Mouse (Mus musculus) kidney, adult 2 months (tissue): ENCODE results near the gene Slc4a4. TPM values are rescaled to one million over a fixed set of nuclear protein-coding genes. Genes with fewer than 3 reads are reported as not detected.

ENCODE experiments used
- DNase-seq: peaks from one replicate; pipeline ENCODE4 v3.0.0; 2021
- H3K27ac ChIP-seq: fragments of 200-500 bp; 2 replicates; pipeline ENCODE4 v1.5.1; 2012; ENCODE audit warnings: low read depth, low read length, control low read depth, inconsistent platforms; ENCODE audit not compliant: insufficient read depth
- H3K27me3 ChIP-seq: fragments of 200-500 bp; replicated peaks from 2 replicates; pipeline ENCODE4 v1.6.1; 2012; ENCODE audit warnings: mild to moderate bottlenecking, moderate library complexity, low read length, inconsistent platforms; ENCODE audit not compliant: control insufficient read depth, insufficient read depth
- H3K36me3 ChIP-seq: fragments of 200-500 bp; 2 replicates; pipeline ENCODE4 v1.6.1; 2012; ENCODE audit warnings: mild to moderate bottlenecking, moderate library complexity, low read length, inconsistent platforms; ENCODE audit not compliant: control insufficient read depth, insufficient read depth
- H3K4me1 ChIP-seq: fragments of 200-500 bp; 2 replicates; pipeline ENCODE4 v1.6.1; 2011; ENCODE audit warnings: low read length; ENCODE audit not compliant: control insufficient read depth, insufficient read depth
- H3K4me3 ChIP-seq: fragments of 200-500 bp; 2 replicates; pipeline ENCODE4 v1.5.1; 2011; ENCODE audit warnings: mild to moderate bottlenecking, low read depth, low read length, control low read depth; ENCODE audit not compliant: insufficient read depth
- CTCF ChIP-seq: fragments of 200-500 bp; conservative IDR thresholded peaks from 2 replicates; pipeline ENCODE4 v1.5.1; 2011; ENCODE audit warnings: low read depth, mild to moderate bottlenecking, control low read depth, low read length, moderate library complexity, mixed read lengths; ENCODE audit not compliant: insufficient read depth, insufficient read length
- POLR2A ChIP-seq: fragments of 200-500 bp; IDR thresholded peaks from one replicate; pipeline ENCODE4 v1.6.1; 2011; ENCODE audit warnings: low read depth, low read length, control low read depth
- WGBS: fragments of 180-500 bp; shearing (Covaris S2); methylation state at CpG from one replicate; pipeline ENCODE4 v1.1.7; 2018; 5-methylcytosine and 5-hydroxymethylcytosine counted together
- polyA plus RNA-seq: library from polyadenylated mRNA; depleted of rRNA; stranded (reverse); fragments of >200 nt; gene quantifications from 2 replicates; pipeline ENCODE4 v1.2.3, GENCODE M21; 2012

Slc4a4 gene
- polyA plus RNA-seq, 1 experiment: 195 TPM

- TF ChIP-seq POLR2A: no peak
- no peak for TF ChIP-seq CTCF
- H3K36me3 ChIP-seq: no peaks in the 10 kb centered on the region
- H3K4me3 ChIP-seq: no peak overlapping the region
- 93% methylated on average over 1 of the region's 1 CpGs for WGBS
- DNase-seq: no peak
- no peaks in the 10 kb centered on the region for H3K27me3 ChIP-seq
- no peak overlapping the region for H3K27ac ChIP-seq
- H3K4me1 ChIP-seq: no peaks in the 10 kb centered on the region
Measured at GRCm38 (mm10) chr5:88973130-88973529, 86.5 kb downstream of the Slc4a4 start.

- Histone ChIP-seq H3K4me1 (no peaks in the 10 kb centered on the region), H3K36me3 (no peaks in the 10 kb centered on the region)
Measured at GRCm38 (mm10) chr5:88975694-88976093, 89.1 kb downstream of the Slc4a4 start.

GRCm38 (mm10) chr5:88976428-88976827 lies 89.8 kb downstream of the Slc4a4 start:
- DNase-seq: no peak
- Histone ChIP-seq H3K4me3 (no peak overlapping the region), H3K4me1 (0 out of 2 replicates have a peak, but pooled peaks cover under 1% of the 10 kb centered on the region), H3K27me3 (no peaks in the 10 kb centered on the region), H3K27ac (no peak overlapping the region), H3K36me3 (no peaks in the 10 kb centered on the region)
- TF ChIP-seq POLR2A: no peak
- no peak for TF ChIP-seq CTCF
- 73% methylated on average over 3 of the region's 3 CpGs for WGBS

More at GRCm38 (mm10) chr5:88975694-88976093, 89.1 kb downstream of the Slc4a4 start:
- Histone ChIP-seq H3K4me3 (no peak overlapping the region), H3K27me3 (no peaks in the 10 kb centered on the region), H3K27ac (no peak overlapping the region)
- TF ChIP-seq CTCF: no peak
- no peak for TF ChIP-seq POLR2A
- no peak for DNase-seq

- WGBS: 88% methylated on average over 4 of the region's 4 CpGs
- H3K27me3 ChIP-seq: no peaks in the 10 kb centered on the region
- no peak overlapping the region for H3K27ac ChIP-seq
- no peak for TF ChIP-seq POLR2A
- no peak for TF ChIP-seq CTCF
- H3K4me3 ChIP-seq: no peak overlapping the region
- no peaks in the 10 kb centered on the region for H3K36me3 ChIP-seq
- H3K4me1 ChIP-seq: peaks cover 3% of the 10 kb centered on the region; the same call in 1 of the 2 replicates
- DNase-seq: no peak
Measured at GRCm38 (mm10) chr5:88980740-88981139, 94.1 kb downstream of the Slc4a4 start.

GRCm38 (mm10) chr5:88981243-88982014 lies 94.8 kb downstream of the Slc4a4 start:
- TF ChIP-seq POLR2A (no peak), CTCF (no peak)
- Histone ChIP-seq H3K4me3 (no peak overlapping the region), H3K36me3 (no peaks in the 10 kb centered on the region), H3K27me3 (no peaks in the 10 kb centered on the region), H3K27ac (peak overlapping the region; percentile 38), H3K4me1 (peaks cover 3% of the 10 kb centered on the region; the same call in 1 of the 2 replicates)
- WGBS: 35% methylated on average over 8 of the region's 8 CpGs
- no peak for DNase-seq

- Histone ChIP-seq H3K4me1 (peaks cover 3% of the 10 kb centered on the region; the same call in 1 of the 2 replicates), H3K4me3 (no peak overlapping the region), H3K36me3 (no peaks in the 10 kb centered on the region), H3K27ac (no peak overlapping the region), H3K27me3 (no peaks in the 10 kb centered on the region)
- 55% methylated on average over 3 of the region's 3 CpGs for WGBS
- no peak for DNase-seq
- no peak for TF ChIP-seq CTCF
- no peak for TF ChIP-seq POLR2A
Measured at GRCm38 (mm10) chr5:88982040-88982736, 95.6 kb downstream of the Slc4a4 start.

GRCm38 (mm10) chr5:88983170-88983569 lies 96.6 kb downstream of the Slc4a4 start:
- no peak for TF ChIP-seq CTCF
- Histone ChIP-seq H3K27me3 (no peaks in the 10 kb centered on the region), H3K4me1 (peaks cover 3% of the 10 kb centered on the region; the same call in 1 of the 2 replicates), H3K27ac (no peak overlapping the region), H3K4me3 (no peak overlapping the region), H3K36me3 (no peaks in the 10 kb centered on the region)
- 97% methylated on average over 2 of the region's 2 CpGs for WGBS
- no peak for DNase-seq
